Mouse (Mus musculus): Measurements from ENCODE around the gene Arih1.

DNA sequence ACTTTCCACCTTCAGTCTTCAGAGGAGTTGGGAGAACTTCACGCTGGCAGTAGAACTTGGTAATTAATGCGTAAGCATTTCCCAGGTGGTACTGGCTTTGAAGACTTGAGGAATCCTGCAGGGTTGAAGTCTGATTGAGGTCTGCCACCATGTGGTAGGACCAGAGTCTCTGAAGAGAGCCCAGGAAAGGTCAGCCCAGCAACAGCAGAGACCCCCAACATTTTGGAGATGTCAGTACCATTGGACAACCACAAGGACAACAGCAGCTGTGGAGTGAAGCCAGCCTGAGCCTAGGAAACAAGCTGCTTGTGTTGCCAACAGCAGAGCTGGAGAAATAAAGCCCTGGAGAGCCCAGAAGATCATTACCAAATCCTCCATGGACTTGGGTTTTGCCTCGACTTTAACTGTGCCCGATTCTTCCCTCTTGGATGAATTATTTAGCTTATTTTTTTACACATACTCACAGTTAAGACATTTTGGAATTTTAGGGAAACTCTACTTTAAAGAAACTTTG is 27.4 kb downstream of the Arih1 start:
- TF ChIP-seq CTCF (IDR thresholded peaks at IDR 0.05; ENCODE audit: borderline replicate concordance, insufficient read depth, low read length) (no peak), POLR2A (IDR thresholded peaks at IDR 0.05; ENCODE audit: low read depth, low read length) (no peak)
